Mouse (Mus musculus) G1E-ER4 (cell line): Measurements from ENCODE around the gene Prkar2b. TPM values are rescaled to one million over a fixed set of nuclear protein-coding genes. Genes with fewer than 3 reads are reported as not detected.

Source experiments
- GATA1 ChIP-seq: IDR thresholded peaks from one replicate; pipeline ENCODE4 v1.8.0; 2012; ENCODE audit warnings: low read length, inconsistent platforms
- polyA plus RNA-seq: library from polyadenylated mRNA; stranded (reverse); fragments of >175 nt; gene quantifications from 2 replicates; pipeline ENCODE4 v1.2.3, GENCODE M21; 2012

The Prkar2b gene
- polyA plus RNA-seq, 1 experiment: 195 TPM

DNA sequence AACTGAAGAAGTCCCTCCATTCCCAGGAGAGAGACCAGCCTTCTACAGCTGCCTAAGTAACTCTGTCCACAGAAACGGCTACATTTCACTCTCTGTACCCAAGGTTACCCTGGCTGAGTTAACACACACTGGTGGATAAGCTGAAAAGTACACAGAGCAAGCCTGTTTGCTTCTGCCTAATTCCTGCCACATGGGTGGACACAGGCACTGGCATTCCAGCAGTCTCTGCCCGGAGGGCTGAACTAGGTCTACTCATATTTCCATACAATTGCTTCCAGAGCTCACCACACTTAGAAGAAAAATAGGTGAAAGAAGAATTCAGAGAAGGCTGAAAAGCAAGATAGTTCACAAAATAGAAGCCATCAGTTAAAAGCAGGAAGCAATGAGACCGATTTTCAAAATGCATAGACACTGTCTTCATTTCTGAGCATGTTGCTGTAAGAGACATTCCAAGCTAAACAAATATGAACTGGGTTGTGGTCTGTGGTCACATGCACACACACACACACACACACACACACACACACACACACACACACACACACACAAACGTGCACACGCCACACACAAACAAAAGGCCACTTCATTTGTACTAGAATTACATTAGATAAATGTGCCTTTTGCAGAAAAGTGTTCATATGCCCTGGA, 16.5 kb downstream of the Prkar2b start:
- TF ChIP-seq GATA1: no peak

DNA sequence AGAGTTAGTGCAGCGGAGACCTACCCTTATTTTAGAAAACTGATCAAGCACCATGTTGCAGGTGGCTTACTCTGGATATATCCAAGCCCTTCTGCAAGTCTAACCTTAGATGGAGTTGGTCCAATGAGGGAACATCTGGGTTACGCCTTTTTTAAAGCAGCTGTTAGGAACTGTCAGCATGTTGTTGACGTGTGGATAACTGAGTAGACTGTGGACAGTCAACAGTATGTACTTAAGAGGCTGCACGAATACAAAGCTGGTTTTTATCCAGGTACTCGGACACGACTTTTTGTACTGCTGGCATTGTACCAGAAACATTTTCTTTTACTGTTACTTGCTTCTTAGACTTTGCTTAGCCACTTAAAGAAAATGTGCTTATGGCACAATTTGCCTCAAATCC, 27.6 kb downstream of the Prkar2b start:
- TF ChIP-seq GATA1: no peak

GRCm38 (mm10) chr12:32032917-32033316, 28.2 kb downstream of the Prkar2b start:
- no peak for TF ChIP-seq GATA1

DNA sequence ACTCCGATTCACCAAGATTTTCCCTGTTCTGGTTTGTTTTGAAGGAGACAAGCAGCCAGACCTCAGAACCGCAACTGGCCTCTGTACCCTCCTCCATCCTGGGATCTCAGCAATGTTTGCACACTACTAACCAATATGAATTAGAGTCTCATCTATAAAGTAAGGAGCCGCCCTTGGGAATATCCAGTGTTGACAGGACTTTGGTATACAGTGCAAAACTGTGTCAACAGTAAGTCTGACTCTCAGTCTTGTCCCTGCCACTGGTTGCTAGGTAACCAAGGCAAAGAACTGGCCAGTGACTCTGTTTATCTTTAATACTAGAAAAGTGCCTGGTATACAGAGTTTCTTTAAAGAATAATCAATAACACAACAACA, 42.7 kb downstream of the Prkar2b start:
- no peak for TF ChIP-seq GATA1

DNA sequence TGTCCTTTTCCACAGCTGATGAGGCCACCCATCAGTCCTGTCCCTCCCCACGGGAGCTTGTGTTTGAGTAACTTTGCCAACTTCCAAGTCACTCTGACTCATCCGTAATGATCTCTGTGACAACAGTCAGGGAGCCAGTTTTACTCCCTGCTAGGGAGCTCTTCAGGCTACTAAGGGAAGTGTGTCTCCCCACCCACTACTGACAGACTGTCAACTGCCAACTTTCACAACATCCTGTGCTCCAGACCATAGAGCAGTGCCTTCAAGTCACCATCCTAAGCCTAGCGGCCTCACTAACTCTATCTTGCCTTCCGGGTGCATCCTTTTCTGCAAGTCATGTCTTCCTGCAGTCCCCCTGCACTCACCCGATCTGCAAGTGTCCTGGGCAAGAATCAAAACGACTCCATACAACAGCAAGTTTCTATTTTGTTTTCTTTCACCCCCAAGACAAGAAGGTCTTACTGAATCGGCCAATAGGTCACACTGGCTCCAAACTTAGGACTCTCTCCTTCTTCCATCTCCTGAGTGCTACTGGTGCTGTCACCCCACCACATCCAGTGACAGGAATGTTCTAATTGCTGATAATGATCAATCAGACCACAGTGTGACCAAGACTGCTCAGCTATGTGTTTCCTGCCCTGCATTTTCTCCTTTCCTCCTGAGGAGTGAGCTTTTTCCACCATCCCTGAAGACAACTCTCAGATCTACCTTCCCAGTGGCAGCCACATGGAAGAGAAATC, 43.3 kb downstream of the Prkar2b start:
- no peak for TF ChIP-seq GATA1

- no peak for TF ChIP-seq GATA1
Measured at GRCm38 (mm10) chr12:32016472-32016871, 44.6 kb downstream of the Prkar2b start.

GRCm38 (mm10) chr12:32015268-32015769, 45.8 kb downstream of the Prkar2b start:
- TF ChIP-seq GATA1: no peak

DNA sequence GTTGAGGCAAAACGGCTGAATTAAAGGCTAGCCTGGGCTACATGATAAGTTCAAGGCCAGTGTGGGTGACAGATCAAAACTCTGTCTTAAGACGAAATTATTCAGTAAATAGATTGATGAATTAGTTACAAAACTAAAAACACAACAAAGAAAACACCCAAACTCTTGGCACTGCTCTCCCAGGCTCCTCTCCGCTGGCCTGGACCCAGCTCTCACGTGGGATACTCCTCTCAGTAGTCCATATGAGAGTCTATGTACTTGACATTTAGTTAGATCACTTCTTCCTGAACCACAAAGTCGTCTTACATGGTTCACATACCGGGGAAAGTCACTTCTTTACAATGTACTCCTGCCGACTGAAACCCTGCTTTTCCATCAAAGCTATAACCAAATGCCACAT, 46.3 kb downstream of the Prkar2b start:
- no peak for TF ChIP-seq GATA1

DNA sequence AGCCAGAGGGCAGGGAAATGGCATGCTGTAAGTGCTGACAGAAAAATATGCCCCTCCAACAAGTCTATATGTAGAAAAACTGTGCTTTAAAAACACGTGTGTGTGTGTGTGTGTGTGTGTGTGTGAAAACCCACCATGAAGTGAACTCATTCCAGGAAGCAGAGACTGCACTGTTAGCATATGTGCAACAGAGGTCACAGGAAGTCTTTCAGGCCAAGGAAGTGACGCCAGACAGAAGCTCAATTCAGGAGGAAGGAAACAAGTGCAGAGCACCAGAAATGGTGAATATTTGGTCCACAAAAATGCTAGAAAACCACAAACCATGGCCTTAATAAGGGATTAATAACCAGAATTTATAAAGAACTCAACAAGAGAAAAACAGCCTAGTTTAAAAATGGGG, 48.9 kb downstream of the Prkar2b start:
- TF ChIP-seq GATA1: no peak

GRCm38 (mm10) chr12:32011128-32011527, 50.0 kb downstream of the Prkar2b start:
- TF ChIP-seq GATA1: no peak

DNA sequence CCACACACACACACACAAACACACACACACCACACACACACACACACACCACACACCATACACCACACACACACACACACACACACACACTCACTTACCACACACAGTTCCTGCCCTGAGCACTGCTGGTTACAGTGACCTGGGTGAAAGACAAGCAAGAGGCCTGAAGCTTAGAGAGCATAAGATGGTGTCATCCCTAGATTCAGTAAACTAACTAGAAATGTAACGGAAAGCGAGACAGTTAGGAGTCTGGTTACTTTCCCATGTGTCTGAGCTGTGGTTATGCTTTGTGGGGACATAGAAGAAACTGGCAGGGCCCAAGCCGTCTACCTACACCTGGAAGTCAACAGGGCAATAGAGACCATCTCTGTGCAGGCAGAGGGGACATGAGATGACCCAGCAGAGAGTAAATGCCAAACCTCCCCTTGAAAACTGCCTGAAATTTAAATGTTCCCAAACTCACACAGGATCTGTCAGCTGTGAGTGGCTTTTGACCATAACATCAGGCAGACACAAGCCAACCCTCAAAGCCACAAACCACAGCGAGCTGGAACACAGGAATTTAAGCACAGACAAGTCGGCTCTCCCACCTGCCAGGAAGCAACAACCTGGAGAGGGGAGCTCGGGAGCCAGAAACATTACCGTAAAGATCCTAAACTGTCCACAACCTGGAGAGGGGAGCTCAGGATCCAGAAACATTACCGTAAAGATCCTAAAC, 51.7 kb downstream of the Prkar2b start:
- no peak for TF ChIP-seq GATA1

DNA sequence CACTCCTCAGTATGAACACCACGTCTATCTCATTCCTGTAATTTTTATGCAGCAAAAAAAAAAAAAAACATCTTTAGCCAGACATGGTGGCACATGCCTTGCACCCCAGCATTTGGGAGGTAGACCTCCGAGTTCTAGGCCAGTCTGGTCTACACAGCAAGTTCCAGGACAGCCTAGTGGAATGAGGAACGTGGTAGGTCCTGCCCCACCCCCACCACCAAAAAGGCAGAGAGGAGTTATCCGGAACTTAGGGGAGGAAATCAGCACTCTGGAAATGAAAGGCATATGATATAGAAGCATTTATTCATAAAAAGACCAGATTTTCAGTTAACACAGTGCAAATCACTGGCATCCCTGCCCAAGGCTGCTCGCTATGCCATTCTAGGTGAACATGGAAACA, 52.4 kb downstream of the Prkar2b start:
- TF ChIP-seq GATA1: no peak

- TF ChIP-seq GATA1: no peak
Measured at GRCm38 (mm10) chr12:32007646-32008045, 53.5 kb downstream of the Prkar2b start.

DNA sequence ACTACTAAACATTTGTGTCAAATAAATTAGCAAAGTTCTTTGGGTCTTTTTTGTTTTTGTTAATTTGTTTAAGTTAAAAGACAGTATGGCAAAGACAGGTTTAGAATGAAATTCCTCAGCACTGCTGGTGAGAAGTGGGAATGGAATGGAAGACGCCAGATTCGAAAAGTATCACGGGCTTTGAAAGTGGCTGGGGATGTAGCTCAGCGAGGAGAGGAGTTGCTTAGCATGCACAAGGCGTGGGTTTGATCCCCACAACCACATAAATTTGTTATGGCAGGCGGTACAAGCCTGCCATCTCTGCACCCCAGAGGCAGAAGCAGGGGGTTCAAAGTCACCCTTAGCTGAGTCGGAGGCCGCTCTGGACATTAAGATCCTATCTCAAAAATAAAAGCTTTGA, 54.1 kb downstream of the Prkar2b start:
- no peak for TF ChIP-seq GATA1

DNA sequence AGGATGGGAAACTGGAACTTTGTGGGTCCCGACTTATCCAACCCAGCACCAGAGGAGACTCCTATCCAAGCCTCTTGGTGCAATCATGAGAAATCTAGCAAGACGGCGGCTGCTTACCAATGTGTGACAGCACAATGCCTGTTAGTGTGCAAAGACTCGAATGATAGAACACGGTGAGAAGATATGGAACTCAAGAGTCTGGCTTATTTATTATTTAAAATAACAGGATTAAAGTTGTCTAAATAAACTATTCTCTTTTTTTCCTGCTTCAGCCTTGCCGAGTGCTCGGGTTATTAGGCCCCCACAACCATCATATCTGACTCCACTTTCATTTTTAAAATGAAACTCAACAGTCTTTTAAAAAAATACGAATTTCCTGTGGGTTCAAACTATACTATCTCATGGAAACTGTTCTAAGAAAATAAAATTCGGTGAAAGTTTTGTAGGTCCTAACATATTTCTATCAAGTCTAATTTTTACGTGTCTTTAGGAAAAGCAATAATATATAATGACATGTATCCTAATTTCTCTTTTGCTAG, 54.6 kb downstream of the Prkar2b start:
- no peak for TF ChIP-seq GATA1

- peak; percentile 39 for TF ChIP-seq GATA1
Measured at GRCm38 (mm10) chr12:32000464-32000863, 60.6 kb downstream of the Prkar2b start.

- no peak for TF ChIP-seq GATA1
Measured at GRCm38 (mm10) chr12:31998706-31999105, 62.4 kb downstream of the Prkar2b start.
